Mouse (Mus musculus) heart, adult 11 months (tissue): ENCODE results near the gene Kmt2e.

Source experiments
- DNase-seq: peaks from one replicate; pipeline ENCODE4 v3.0.0; 2022

Kmt2e gene

DNA sequence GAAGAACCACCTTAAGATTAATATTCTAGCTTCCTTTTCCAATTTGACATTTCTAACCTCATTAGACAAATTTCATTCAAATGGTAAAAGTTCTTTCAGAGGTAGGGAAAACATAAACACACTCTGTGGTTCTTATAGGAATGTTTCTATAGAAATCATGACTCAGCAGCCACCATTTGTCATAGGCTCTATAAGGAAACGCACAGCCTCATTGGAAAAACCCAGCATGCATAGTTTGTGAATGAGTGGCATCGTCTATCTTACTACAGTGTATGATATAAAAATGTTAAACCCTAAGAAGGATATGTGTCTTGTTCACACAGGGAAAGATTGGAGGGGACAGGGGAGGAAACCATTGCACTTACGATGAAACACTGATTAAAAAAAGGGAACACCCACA is 71.3 kb downstream of the Kmt2e start:
- DNase-seq, result no peak

DNA sequence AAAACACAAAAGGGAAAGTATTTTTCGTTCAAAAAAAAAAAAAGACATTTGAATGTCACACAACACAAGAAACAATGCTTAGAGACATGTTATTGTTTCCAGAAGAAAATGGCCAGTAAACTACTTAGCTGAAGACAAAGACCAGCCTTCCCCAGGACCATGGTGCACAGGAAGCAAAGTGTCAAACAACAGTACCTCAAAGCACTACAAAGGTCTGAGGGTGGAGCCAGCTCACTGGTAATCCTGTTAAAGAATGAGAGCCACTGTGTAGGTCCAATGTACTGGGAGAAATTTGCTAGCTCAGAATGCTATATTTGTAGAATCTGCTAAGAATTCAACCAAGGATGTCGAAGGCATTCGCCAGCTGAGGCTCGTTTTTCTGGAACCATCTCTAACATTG is 73.0 kb downstream of the Kmt2e start:
- DNase-seq, result no peak

DNA sequence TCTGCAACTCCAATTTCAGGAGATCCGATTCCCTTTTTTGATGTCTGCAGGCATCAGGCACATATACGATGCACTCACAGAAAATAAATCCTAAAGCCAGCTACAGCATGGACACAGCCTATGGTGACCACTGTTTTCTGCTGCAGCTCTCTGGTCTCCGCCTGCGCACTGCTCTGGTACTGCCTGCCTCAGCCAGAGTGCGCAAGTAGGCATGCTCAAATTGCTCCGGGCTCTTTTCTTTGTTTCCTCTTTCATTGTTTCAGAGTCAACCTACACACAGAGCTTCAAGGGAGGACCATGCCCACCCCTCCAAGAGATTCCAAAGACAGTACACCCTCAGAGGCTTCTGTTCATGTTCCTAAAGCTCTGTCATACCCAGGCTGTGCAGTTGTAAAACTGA is 74.4 kb downstream of the Kmt2e start:
- peak; percentile 56 for DNase-seq

DNA sequence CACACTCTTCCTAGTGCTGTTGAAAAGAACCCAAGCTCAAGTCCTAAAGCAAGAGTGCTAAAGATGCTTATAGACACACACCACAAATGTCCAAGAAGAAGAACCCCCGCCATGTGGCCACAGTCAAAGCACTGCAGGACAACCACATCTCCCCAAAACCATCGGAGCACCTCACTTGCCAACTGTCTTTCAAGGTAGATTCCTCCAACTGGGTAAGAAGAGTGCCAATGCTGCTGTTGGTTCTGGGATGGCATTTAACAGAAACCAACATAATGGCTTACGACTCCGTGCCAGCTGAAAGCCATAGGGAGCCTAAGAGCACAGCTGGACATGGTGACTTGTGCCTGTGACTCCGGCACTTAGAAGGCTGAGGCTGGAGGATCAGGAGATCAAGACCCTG is 77.2 kb downstream of the Kmt2e start:
- DNase-seq, result peak; percentile 80

DNA sequence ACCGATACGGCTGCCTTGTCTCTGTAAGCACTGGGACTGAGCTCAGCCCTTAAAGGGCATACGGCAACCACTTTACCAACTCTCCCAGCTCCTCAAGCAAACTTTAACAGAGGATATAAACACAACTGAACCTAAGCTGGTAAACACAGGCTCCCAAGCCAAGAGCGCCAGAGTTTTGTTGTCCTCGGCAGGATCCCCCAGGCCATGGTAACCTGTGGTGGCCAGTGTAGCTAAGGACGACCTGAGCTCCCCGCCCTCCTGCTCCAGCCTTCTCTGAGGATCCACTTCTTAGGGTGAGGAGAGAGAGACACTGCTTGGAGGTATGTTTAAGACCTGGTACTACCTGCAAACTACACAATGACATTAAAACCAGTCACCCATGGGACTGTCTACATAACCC is 78.3 kb downstream of the Kmt2e start:
- peak; percentile 64 for DNase-seq

DNA sequence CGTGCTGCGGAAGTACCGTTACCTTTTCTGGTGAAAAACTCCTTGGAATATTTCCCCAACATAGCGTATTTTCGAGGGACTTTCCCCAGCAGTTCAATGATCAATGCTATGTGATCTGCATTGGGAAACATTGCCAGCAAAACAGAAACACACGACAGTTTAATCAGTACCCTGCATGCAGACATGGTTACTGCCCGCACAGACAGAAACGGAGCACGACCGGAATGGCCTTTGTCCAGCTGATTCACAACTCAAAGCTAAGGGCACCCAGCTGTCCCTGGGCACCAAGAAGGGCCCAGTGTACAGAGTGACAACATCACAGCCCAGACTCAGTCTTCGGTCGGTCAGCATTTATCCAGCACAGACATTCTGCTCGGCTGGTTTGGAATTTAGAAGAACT is 79.2 kb downstream of the Kmt2e start:
- DNase-seq, result peak; percentile 81

DNA sequence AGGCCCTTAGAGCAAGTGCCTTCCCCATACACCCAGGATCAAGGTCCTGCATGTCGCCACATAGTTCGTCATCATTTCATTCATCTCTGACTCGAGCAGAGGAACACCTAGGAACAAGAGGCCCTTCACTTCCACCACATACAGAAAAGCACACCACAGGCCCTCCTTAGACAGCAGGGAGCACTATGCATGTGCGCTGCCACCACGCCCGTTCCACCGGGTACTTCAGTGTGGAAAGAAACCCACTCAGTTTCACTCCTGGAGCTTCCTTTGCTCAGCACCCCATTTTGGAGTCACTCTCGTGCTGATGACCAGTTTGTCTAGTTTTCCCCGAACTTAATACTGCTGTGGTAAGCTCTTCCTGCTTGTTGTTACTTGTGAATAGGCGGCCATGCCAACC is 80.8 kb downstream of the Kmt2e start:
- DNase-seq, result peak; percentile 71

DNA sequence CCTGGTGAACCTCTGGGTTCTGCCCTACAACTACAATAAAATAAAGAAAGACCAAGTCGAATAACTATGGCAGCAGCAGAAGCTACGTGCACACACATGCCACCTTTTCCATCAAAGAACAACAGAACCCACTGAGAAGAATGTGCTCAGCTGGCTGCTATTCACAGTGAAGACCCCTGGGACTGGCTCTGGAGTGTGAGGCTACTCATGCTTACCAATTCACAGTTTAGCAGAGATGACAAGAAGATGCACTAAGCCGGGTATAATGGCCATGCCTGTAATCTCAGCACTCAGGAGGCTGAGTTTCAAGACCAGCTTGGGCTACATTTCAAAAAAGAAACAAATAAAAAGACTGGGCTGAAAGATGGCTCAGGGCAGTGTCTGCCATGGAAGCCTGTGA is 82.7 kb downstream of the Kmt2e start:
- peak; percentile 78 for DNase-seq

DNA sequence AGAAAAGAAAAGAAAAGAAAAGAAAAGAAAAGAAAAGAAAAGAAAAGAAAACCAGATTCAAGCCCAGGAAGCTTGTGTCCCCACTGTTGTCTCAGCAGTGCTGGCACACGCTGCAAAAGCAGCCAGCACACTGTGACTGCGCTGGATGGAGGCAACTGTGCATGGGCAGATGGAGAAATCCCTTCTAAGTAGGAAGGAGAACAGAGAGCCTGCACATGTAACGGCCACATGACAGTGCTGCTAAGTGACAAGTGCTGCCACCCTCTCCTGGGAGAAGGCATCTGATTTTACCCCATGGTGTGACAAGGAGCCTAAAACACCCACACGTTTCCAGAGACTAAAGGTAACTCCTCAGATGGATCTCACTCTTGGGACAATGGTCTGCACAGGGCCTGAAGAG is 83.6 kb downstream of the Kmt2e start:
- peak; percentile 88 for DNase-seq

DNA sequence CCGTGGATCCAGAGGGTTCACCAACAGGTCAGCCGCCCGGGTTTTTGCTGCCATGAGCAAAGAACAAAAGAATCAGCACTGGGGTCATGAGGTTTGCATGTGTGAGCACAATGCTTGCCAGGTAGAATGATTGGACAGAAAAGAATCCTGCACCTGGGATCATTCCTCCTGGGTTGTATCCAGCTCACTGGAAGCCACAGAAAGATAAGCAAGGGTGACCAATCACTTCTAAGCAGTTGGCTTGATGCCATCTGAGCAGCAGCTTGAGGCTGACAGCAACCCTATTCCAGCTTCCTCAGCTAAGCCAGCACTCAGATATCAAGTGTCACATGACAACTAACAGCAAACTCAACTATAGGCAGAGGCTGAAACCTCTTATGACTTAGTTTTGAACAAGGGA is 84.4 kb downstream of the Kmt2e start:
- peak; percentile 96 for DNase-seq

DNA sequence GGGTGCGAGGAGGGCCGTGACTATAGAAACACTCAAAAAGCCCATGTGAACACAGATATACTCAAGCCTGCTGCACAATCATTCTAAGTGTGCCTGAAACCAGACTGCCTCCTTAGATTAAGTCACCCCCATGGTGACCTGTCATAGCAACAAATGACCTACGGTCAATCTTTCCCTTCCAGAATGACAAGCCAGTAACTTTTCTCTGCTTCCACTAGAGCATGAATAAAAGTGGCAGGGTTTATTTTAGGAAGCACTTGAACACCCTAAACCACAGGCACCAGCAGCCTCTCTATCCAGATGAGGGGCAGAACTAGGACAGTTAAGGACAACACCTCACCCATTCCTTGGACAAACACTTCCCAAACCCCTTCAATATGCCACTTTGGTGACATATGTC is 85.4 kb downstream of the Kmt2e start:
- DNase-seq, result peak; percentile 85

DNA sequence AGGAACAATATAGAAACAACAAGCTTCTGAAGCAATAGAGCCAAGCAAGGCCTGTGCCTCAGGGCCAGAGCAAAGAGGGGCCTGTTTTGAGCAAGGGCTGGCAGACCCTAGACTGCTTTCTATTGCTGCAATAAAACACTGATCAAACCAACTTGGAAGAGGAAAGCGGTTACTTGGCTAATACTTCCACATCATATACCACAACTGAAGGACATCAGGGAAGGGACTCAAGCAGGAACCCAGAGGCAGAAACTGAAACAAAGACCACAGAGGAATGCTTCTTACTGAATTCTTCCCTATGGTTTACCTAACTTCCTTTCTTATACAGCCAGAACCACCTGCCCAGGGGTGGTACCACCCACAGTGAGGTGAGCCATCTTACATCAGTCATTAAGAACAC is 87.4 kb downstream of the Kmt2e start:
- peak; percentile 45 for DNase-seq

DNA sequence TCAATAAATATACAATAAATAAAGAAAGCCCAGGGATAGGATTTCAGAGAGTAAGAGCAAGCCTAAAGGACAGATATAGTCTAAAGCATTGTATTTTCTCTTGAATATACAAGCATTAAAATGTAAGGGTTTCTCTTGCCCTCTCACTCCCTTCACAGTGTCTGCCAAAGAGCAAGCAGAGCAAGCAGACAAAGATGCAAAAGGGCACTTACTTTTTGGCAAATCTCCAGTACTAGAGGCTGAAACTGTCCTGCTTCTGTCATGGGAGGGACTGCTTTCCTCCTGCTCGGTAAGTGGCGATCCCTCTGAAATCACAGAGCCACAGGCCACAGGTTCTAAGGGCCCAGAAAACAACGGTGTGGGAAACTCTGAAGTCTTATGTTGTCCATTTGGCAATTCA is 89.7 kb downstream of the Kmt2e start:
- DNase-seq, result peak; percentile 78

DNA sequence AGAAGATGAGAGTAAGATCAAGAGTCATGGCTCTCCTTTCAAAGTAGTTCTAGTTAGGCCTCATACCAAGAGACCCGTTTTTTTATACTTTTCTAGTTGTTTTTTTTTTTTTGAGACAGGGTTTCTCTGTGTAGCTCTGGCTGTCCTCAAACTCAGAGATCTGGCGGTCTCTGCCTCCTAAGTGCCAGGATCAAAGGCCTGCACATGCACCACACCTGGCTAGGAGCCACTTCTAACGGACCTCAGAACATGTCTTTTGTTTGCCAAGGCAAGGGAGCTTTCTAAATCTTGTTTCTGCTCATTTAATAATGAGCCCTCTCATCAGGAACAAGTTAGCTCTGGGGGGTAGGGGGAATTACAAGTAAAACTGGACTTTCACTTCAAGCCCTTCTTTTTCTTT is 90.4 kb downstream of the Kmt2e start:
- DNase-seq, result peak; percentile 27

DNA sequence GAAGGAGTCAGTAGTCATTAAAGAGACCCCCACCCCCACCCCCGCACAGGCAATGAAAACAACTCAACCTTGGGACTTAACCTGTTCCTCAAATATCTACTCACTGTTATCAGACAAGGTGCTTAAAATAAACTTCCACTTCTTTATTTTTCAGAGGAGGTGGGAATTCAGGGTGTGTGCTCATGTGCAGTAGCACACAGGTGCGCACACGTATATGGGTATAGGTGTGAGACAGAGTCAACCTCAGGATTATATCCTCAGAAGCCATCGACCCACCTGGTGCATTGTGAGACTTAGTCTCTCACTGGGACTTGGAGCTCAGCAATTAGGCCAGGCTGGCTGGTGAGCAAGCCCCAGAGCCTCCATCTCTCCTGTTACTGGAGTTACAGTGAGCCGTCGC is 96.9 kb downstream of the Kmt2e start:
- DNase-seq, result no peak

DNA sequence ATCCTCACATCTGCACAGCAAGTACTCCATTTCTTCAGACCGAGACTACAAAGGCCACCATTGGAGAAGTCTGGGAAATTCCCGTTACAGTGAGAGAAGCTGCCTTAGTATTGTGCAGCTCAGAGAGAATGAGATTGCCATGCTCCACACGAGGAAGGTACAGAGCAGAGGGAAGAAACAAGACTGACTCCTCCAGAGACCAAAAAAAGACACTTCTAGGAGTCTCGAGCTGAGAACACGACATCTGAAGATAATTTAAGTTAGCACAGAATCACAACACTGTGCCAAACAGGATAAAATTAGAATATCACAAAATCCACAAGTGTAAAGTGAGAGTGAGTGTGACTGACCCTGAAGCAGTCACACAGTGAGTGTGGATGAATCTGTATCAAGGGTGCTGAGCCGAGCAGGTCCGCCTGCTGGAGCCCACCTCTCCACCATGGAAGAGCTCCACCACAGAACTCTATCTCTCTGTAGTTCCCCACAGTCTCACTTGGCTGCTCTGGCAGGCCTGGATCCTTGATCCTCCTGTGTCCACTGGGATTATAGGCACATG is 97.4 kb downstream of the Kmt2e start:
- DNase-seq, result peak; percentile 37

DNA sequence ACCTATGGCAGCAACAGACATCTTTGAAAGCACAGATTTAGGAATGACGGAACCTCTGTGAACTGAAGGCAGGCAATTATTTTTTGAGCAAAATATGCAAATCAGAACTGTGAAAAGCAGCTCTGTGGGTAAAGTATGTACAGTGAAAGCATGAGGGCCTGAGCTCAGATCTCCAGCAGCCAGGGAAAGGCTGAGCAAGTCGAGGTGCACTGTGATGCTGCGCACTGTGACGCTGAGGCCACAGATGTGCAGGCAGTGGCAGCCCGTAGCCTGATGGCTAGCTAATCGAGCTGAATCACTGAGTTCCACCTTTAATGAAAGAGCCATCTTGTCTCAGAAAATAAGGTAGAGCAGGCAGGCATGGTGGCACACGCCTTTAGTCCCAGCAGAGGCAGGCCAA is 101.5 kb downstream of the Kmt2e start:
- peak; percentile 86 for DNase-seq

DNA sequence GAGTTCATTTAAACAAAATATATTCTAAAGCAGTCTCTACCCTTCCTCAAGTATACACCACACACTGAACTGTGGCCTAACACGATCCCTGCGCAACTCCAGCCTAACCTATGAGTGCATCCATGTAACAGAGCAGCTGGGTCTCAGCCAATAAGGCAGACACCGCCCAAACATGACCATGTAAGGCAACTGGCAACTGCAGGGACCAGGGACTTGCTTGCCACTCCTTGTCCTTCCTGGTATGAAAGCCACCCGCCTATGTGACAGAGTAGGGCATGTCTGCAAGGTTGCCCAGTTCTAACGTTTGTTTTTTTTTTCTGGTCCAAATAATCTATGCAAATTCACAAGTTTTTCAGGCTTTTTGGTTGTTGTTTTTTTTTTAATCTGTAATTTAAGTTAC is 117.4 kb downstream of the Kmt2e start:
- peak; percentile 92 for DNase-seq

DNA sequence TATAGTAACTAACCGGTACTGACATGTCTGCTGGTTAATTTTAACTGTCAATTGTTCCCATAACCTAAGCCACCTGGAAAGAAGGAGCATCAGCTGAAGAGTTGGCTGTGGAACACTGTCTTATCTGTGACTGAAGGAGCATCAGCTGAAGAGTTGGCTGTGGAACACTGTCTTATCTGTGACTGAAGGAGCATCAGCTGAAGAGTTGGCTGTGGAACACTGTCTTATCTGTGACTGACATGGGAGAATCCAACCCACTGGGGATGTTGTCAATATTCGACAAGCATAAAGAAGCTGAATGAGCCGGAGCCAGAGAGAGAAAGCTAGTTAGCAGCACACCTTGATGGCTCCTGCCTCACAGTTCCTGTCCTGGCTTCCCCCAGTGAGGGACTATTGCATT is 119.1 kb downstream of the Kmt2e start:
- DNase-seq, result peak; percentile 89
